Mouse (Mus musculus) thymus, postnatal 10 days (tissue): Measurements from ENCODE around the gene Alox5ap.

ENCODE experiments used
- DNase-seq, 2 experiments: peaks; one replicate each; pipeline ENCODE4 v3.0.0; 2021; ENCODE audit warnings: low spot score in 2 of 2

Gene Alox5ap

DNA sequence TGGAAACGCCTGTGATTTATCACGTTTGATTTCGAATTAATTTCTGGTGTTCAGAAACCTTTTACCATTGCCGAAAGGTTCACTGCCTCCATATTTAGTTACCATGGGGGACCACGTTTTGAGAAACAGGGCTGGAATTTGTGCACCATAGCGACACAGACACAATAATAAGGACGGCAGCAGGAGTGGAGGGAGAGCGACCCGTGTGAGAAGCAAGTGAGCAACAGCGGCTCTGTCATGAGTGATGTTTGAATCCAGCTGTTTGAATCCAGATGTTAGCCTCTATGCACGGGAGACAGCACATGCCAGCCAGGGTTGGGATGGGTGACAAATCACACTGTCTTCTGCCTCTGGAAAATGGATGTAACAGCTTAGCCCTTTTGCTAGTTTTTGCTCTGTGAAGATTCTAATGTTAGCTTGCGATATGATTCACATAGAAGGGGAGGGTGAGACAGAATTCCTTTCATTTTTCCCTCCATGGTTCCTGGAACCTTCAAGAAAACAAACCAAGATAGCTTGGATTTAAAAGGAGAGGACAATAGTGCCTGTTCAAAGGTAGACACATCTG, 50.0 kb downstream of the Alox5ap start:
- no peak for DNase-seq

DNA sequence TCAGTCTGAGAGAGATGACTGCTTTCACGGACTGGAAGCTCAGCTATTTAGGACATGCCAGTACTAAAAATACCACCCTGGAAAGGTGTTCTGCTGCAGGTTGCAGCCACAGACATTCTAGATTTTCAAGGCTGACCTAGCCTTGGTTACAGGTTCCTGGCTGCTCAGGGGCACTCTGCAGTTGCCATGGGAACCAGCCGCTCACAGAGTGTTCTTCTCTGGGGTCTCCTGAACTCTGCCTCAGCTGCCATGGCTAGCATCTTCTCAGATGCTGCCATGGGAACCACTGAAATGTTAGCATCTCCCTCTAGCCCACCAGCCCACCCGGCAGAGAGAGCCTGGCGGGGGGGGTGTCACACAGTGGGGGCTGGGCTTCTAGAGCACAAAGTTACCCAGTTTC, 52.4 kb downstream of the Alox5ap start:
- DNase-seq = no peak

DNA sequence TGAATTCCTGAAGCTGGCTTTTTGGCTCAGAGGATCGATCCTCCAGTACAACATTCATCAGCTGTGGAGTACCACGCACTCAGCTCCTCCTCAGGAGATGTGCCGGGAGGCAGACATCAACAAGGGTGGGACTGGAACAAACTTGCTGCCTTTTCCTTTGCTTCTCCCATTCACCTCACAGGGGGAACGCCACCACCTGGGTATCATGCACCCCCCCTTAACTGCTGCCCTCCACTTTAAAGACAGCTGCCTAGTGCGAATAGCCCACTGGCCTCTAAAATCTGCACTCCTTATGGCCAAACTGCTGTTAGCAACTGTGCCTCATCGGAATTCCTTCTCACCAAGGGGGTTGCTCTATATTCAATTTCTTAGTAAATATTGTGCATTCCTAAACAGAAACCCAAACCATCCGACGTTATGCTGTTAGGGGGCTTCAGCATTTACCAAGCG, 55.3 kb downstream of the Alox5ap start:
- DNase-seq = no peak

GRCm38 (mm10) chr5:149320534-149321482, 56.2 kb downstream of the Alox5ap start:
- peak; percentile 90 to 91 for DNase-seq

DNA sequence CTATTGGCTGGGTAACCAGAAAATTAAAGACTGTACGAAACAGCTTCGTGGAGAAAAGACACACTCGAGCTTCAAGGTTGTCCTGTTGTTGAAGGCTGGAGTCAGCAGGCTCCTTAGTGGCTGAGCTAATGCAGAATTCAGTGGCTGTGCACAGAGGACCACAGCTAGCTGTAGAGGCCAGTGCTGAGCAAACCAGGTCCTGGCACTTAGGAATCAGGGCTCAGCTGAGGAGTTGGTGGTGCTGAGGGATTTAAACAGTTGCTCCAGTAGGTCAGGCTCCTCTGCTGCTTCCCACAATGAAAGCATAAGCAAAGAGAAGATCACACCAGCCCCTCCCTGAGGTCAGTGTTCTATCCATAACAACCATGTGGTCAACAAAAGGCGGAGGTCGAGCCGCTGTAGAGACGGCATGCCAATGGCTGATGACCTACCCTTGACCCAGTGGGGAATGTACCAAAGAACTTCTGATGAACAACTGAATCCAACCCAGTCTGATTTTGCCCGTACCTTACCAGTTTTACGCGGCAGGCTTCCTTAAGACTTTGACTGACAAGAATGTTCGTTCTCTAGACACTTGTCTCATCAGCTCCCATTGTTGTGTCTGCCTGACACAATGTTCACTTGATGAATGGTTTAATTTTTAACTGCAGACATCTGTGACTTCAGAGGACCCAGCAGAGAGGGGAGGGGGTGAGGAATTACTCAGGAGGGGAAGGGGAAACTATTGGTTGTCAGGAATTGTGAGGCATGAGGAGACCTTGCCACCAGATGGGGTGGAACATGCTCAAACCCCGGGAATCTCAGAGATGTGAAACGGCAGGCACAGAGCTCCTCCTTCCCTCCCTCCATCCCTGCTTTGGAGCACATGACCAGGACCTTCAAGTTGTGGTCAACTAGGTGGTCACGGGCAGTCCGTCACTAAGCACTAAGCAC, 57.6 kb downstream of the Alox5ap start:
- DNase-seq = no peak

GRCm38 (mm10) chr5:149322938-149323553, 58.5 kb downstream of the Alox5ap start:
- no peak for DNase-seq

- DNase-seq = peak; percentile 53 to 57
These were observed 60.2 kb downstream of the Alox5ap start for GRCm38 (mm10) chr5:149324739-149325138.

GRCm38 (mm10) chr5:149329098-149329887, 64.7 kb downstream of the Alox5ap start:
- DNase-seq = no peak

DNA sequence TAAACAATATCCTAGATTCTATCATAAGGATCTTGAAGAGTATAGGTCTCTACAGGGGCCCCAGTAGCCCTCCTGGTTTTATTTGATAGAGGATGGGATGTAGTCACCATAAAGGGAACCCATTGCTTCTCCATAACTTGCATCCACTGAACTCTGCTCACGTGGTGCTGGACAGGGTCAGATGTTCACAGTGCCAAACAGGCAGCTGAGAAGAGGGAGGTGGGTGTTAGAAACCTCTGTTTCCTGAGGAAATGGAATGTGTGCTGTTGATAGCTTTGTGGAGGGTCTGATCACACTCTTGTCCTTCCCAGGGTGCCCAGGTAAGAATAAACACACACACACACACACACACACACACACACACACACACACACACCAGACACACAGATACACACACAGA, 66.0 kb downstream of the Alox5ap start:
- no peak for DNase-seq

DNA sequence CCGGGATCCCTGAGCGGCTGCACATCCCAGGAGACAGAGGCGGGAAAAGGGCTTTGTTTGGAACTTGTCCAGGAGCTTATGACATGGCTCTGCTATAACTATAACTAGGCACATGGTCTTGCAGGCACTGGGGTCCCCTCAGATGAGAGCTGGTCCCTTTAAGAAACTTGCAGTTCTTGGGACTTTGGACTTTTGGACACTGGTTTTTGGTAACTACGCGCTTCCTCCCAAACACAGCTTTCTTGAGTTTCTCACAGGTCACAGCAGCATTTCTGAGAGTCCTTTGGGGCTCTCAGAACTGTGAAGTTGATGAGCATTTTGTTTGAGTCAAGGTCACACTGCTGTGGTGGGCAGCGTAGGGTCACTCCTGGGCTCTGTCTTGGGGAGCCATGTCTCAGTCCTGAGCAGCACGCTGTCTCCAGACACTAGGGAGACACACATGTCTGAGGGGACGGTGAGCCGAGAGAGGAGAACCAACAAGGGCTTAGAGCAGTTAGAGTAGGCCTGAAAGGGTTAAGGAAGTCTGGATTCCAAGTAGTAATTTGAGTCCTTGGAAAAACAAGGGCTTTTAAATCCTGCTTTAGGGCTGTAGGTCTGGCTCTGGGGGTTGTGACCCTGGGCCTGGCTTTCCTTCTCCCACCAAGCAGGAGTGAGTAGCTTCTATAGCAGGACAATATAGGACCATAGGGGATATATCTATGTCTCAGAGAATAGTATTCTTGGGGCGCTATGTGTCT, 67.0 kb downstream of the Alox5ap start:
- DNase-seq = no peak

DNA sequence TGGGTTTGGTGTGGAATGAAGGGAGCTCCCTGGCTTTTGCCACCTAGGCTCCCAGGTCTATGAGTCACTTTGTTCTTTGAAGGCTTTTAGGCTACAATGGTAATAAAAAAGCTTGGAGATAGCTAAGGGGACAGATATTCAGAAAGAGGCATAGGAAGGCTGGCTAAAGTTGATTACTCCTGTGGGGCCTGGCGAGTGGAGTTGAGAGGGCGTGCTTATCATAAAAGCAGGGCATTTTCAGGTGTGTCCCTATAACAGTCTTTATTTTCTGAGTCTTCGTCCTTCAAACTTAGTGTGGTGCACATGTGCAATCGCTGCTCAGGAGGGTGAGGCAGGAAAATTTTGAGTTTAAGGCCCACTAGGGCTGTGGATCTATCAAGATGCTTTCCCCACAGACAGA, 68.2 kb downstream of the Alox5ap start:
- no peak for DNase-seq

DNA sequence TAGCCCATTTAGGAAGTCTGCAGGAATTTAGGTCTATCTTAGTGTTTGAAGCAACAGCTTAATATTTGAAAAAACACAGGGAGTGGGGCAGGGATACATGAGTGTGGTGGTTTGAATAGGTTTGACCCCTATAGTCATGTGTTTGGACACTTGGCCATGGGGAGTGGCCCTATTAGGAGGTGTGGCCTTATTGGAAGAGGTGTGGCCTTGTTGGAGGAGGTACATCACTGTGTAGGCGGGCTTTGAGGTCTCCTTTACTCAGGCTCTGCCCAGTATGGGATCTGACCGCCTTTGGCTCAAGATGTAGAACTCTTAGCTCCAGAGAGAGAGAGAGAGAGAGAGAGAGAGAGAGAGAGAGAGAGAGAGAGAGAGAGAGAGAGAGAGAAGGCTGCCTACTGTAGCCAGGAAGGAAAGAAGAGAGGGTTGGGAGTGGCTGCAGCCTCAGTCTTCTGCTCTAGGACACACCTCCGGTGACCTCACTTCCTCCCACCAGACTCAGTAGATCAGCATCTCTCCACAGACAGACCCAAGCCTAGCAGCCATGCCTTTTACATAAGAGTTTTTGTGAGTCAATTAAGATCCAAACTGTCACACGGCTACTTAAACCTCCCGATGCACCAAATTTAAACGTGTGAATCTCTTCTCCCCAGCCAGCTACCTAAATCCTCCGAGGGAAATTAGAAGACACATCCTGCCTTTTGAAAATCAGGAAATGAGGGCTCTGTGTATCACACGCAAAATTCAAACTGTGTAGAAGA, 69.6 kb downstream of the Alox5ap start:
- DNase-seq = peak in 1 of 2 experiments; percentile 43

DNA sequence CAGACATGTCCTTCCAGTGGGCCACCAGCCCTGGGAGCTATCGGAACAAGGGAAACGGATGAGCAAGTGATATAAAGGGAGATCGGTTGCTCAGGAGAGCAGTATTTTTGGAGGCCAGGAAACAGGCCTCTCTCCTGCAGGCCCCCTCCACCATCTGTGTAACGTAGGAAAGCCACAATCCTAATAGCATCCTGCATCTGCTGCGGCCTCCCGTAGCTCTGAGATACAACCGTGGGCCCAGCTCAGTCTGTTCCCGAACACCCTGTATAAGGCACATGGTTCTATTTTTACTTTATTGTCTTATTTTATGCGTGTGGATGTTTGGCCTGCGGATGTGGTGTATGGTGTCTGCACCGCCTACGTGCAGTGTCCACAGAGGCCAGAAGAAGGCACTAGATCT, 70.4 kb downstream of the Alox5ap start:
- DNase-seq = no peak

GRCm38 (mm10) chr5:149335563-149336238, 71.1 kb downstream of the Alox5ap start:
- DNase-seq = peak; percentile 68 to 86

DNA sequence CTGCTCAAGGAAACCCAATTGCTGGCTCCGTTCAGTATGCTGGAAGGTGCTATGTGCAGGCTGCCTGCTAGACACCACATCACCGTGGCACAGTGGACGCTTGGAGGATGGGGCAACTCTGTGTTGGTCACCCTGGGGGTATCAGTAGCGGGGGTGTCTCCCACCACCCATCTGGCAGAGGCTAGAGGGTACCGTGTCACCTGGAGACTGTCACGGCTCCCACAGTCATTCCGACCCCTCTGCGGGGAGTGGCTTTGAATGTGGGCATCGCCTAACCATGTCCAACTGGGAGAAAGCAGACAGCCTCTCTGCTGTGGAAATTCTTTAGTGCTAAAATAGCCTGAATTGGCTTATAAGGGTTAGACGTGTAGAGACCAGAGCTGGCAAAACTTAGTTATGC, 72.6 kb downstream of the Alox5ap start:
- DNase-seq = no peak
